Mouse (Mus musculus) intestine, embryonic 15.5 days (tissue): ENCODE data around the gene Rnf123. TPM values are rescaled to one million over a fixed set of nuclear protein-coding genes. Genes with fewer than 3 reads are reported as not detected.

Experiments
- ATAC-seq: fragments of 200-750 bp; cut with Nextera tagmentation; 2 replicates; pipeline ENCODE4 v1.8.0; 2017; ENCODE audit warnings: moderate TSS enrichment, moderate library complexity
- H3K27ac ChIP-seq: fragments of 300-500 bp; sonication (generic); 2 replicates; pipeline ENCODE4 v1.5.1; 2015; ENCODE audit warnings: mild to moderate bottlenecking, inconsistent platforms
- H3K27me3 ChIP-seq: fragments of 300-500 bp; sonication (generic); replicated peaks from 2 replicates; pipeline ENCODE4 v1.6.1; 2015; ENCODE audit warnings: inconsistent platforms
- H3K36me3 ChIP-seq: fragments of 300-500 bp; sonication (generic); 2 replicates; pipeline ENCODE4 v1.6.1; 2015; ENCODE audit warnings: inconsistent platforms
- H3K4me1 ChIP-seq: fragments of 300-500 bp; sonication (generic); replicated peaks from 2 replicates; pipeline ENCODE4 v1.6.1; 2015; ENCODE audit warnings: inconsistent platforms
- H3K4me2 ChIP-seq: fragments of 300-500 bp; sonication (generic); replicated peaks from 2 replicates; pipeline ENCODE4 v1.6.1; 2015; ENCODE audit warnings: mild to moderate bottlenecking, inconsistent platforms
- H3K4me3 ChIP-seq: fragments of 300-500 bp; sonication (generic); replicated peaks from 2 replicates; pipeline ENCODE4 v1.5.1; 2015; ENCODE audit warnings: inconsistent platforms
- H3K9ac ChIP-seq: fragments of 300-500 bp; sonication (generic); 2 replicates; pipeline ENCODE4 v1.6.1; 2015; ENCODE audit warnings: inconsistent platforms
- H3K9me3 ChIP-seq: fragments of 300-500 bp; sonication (generic); 2 replicates; pipeline ENCODE4 v1.6.1; 2016; ENCODE audit warnings: inconsistent platforms
- WGBS: fragments of 180-500 bp; shearing (Covaris S2); methylation state at CpG from one replicate; pipeline ENCODE4 v1.1.7; 2015; 5-methylcytosine and 5-hydroxymethylcytosine counted together
- polyA plus RNA-seq: library from polyadenylated mRNA; unstranded; fragments of >200 nt; fragmentation: Nextera tagmentation; extraction: Ambion mirVana; gene quantifications from 2 replicates; pipeline ENCODE4 v1.2.1, GENCODE M21; 2015

Gene Rnf123
- polyA plus RNA-seq, 1 experiment from 2014 or later: 18.6 TPM

- WGBS: 52% methylated on average over 10 of the region's 10 CpGs
- no peaks in the 10 kb centered on the region for H3K27me3 ChIP-seq
Observed at GRCm38 (mm10) chr9:108095949-108096712, 13.0 kb upstream of the Rnf123 start.

DNA sequence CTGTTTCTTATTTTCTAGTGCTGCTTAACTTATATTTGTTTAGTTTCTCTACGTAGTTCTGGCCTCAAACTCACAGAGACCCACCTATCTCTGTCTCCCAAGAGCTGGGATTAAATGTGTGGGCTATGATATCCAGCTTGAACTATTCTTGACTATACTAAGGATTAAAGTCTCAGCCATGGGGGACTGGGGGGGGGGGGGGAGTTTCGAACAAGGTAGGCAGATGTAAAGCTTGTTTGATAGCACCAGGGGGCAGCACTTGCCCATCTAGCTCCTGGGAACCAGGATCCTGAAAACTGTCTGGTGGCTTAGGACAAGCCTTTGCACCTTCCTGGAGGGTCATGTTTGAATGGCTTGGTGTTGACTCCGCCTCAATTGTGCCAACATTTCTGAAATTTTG, 12.4 kb upstream of the Rnf123 start:
- Histone ChIP-seq H3K9ac (peak overlapping the region; percentile 90), H3K36me3 (peaks cover 11% of the 10 kb centered on the region), H3K9me3 (no peaks in the 10 kb centered on the region), H3K27me3 (no peaks in the 10 kb centered on the region), H3K4me2 (peak overlapping the region; percentile 97), H3K4me1 (peaks cover 24% of the 10 kb centered on the region), H3K27ac (peak overlapping the region; percentile 86; the same call in 1 of the 2 replicates), H3K4me3 (peak overlapping the region; percentile 82)
- 5% methylated on average over 3 of the region's 3 CpGs for WGBS
- 0 out of 2 replicates have a peak, but pooled peaks have one; percentile 12 for ATAC-seq

More at GRCm38 (mm10) chr9:108095949-108096712, 13.0 kb upstream of the Rnf123 start:
- H3K4me2 ChIP-seq: no peak overlapping the region
- H3K9me3 ChIP-seq: no peaks in the 10 kb centered on the region
- H3K4me1 ChIP-seq: peaks cover 24% of the 10 kb centered on the region
- no peak overlapping the region for H3K4me3 ChIP-seq
- no peak for ATAC-seq
- no peak overlapping the region for H3K27ac ChIP-seq
- H3K9ac ChIP-seq: no peak overlapping the region
- peaks cover 10% of the 10 kb centered on the region for H3K36me3 ChIP-seq

DNA sequence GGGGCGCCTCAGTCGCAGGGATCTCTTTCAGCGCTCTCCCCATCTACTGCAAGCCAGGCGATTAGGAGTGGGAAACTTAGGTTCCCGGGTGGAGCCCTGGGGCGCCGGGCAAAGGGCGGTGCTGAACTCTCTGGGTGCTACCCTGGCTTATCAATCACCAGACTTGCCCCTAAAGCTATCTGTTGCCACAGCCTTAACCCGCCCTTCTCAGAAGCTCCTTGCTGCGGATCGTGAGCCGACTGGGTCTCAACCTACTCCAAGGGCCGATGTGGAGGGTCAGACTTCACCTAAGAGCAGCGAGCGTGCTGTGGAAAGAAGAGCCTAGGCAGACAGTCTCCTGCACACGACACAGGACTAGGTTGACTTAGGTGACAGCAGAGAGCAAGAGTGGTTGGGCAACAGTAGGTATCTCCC, 11.9 kb upstream of the Rnf123 start:
- Histone ChIP-seq H3K9ac (peak overlapping the region; percentile 90), H3K4me2 (peak overlapping the region; percentile 97), H3K36me3 (peaks cover 14% of the 10 kb centered on the region), H3K4me1 (peaks cover 24% of the 10 kb centered on the region), H3K27me3 (no peaks in the 10 kb centered on the region), H3K9me3 (no peaks in the 10 kb centered on the region), H3K4me3 (peak overlapping the region; percentile 82), H3K27ac (peak overlapping the region; percentile 86)
- WGBS: under 1% methylated on average over 15 of the region's 16 CpGs
- peak; percentile 77 for ATAC-seq

DNA sequence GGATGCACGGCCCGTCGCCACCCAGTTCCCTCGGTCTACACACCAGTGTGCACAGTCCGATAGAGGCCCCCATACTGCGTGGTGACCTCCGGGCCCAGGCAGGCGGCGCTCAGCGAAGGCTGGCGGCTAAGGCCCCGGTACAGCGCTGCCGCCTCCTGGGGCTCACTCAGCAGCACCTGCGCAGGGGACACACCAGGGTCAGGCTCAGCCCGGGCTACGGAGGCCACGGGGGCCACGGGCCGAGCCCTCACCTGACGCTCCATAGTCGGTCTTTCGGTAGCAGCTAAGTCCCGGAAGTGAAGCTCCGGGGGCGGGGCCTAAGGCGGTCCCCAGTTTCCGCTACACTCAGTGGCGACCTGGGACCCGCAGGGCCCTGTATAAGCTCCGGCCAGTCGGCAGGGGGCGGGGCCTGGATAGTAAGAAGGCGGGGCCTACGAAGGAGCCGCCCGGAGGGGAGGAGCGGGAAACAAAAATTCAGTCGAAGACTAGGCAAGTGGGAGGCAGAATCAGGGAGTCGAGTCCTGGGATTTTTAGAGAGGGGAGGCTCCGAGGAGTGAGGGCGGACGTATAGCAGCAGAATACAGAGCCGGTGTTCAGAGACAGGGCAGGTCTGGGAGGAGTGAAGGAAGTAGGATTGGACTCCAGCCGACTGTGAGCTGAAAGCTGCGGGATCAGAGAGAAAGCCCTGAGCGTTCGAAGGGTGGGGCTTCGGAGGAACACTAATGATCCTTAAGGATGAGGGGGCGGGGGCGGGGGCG, 11.2 kb upstream of the Rnf123 start, which contains the start of gene Apeh:
TSS of gene Apeh (minus strand) at position 423 of the 758 bp plus-strand sequence.
- H3K27me3 ChIP-seq: no peaks in the 10 kb centered on the region
- H3K9me3 ChIP-seq: no peaks in the 10 kb centered on the region
- peak within 1 kb of the TSS; percentile 86 for H3K27ac ChIP-seq
- H3K4me2 ChIP-seq: peak within 1 kb of the TSS; percentile 97
- WGBS: under 1% methylated on average over 52 of the region's 52 CpGs
- peaks cover 20% of the 10 kb centered on the region for H3K36me3 ChIP-seq
- peak within 1 kb of the TSS; percentile 82 for H3K4me3 ChIP-seq
- ATAC-seq: peak; percentile 96
- peaks cover 24% of the 10 kb centered on the region for H3K4me1 ChIP-seq
- H3K9ac ChIP-seq: peak within 1 kb of the TSS; percentile 90

- H3K27ac ChIP-seq: no peak overlapping the region
- peak overlapping the region; percentile 97 for H3K4me2 ChIP-seq
- WGBS: 71% methylated on average over 10 of the region's 10 CpGs
- H3K9ac ChIP-seq: peak overlapping the region; percentile 90
- no peaks in the 10 kb centered on the region for H3K27me3 ChIP-seq
- no peak for ATAC-seq
- H3K9me3 ChIP-seq: no peaks in the 10 kb centered on the region
- peaks cover 22% of the 10 kb centered on the region for H3K36me3 ChIP-seq
- H3K4me1 ChIP-seq: peaks cover 23% of the 10 kb centered on the region
- H3K4me3 ChIP-seq: peak overlapping the region; percentile 82
Observed at GRCm38 (mm10) chr9:108093586-108093985, 10.4 kb upstream of the Rnf123 start.

DNA sequence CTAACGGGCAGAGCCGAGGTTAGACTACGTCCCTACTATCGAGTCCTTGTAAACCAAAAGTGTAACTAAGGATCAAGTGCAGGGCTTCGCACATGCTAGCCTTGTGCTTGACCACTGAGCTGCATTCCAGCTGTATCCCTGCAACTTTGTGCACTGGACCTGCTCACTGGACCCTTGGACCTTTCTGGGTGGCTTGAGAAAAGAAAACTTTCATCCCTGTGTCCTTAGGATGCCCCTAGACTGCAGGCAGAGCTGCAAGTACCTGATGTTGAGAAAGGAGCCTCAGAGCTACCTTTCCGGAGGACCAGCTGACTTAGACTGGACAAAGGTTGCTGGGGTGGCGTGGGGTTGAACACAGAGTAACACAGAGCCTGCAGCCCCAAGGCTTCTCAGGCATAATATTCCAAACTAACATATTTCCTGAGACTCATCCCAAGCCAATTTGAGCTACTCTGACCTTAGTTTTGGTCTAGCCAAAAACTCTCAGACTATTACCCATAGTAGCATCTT, 7.5 kb upstream of the Rnf123 start:
- H3K4me1 ChIP-seq: peaks cover 13% of the 10 kb centered on the region; the same call in 1 of the 2 replicates
- no peak overlapping the region for H3K27ac ChIP-seq
- no peak overlapping the region for H3K4me3 ChIP-seq
- no peak overlapping the region for H3K4me2 ChIP-seq
- H3K9ac ChIP-seq: no peak overlapping the region
- 97% methylated on average over 7 of the region's 7 CpGs for WGBS
- peaks cover 36% of the 10 kb centered on the region for H3K36me3 ChIP-seq
- H3K9me3 ChIP-seq: no peaks in the 10 kb centered on the region
- H3K27me3 ChIP-seq: no peaks in the 10 kb centered on the region
- ATAC-seq: no peak

DNA sequence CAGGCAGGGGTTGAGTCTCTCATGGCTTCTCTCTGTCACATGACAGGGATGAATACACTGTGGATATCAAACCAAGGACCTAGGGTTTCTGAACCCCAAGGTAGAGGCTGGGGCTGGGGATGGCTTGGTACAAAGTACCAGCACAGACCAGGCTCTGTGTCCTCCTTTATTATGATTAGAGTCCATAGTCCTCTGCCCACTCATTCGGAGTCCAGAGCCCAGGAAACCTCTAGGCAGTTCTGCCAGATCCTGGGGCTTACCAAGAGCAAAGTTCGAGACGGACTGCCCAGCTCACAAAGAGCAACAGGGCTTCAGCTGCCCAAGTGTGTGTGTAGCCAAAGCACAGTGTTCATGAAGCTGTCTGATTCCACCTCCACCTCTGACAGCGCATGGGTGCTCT, 2.1 kb upstream of the Rnf123 start:
- Histone ChIP-seq H3K4me1 (peaks cover 7% of the 10 kb centered on the region; the same call in 1 of the 2 replicates), H3K9me3 (no peaks in the 10 kb centered on the region), H3K4me2 (no peak overlapping the region), H3K4me3 (no peak overlapping the region), H3K27me3 (peaks cover 26% of the 10 kb centered on the region), H3K27ac (no peak overlapping the region), H3K36me3 (peaks cover 33% of the 10 kb centered on the region), H3K9ac (no peak overlapping the region)
- ATAC-seq: no peak
- WGBS: 87% methylated on average over 4 of the region's 4 CpGs

DNA sequence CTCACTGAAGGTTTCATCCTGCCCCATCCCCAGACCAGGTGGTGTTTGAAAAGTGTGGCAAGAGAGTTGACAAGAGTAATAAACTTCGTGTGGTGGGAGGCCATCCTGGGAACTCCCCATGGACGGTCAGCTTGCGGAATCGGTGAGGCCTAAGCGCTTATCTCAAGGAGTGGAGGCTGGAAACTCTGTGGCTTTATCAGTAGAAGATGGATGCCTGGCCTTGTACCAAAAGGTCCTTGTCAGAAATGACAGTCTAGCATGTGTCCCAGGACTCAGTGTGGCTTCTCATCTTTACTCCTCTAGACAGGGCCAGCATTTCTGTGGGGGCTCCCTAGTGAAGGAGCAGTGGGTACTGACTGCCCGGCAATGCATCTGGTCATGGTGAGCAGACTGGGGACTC, 415 bp upstream of the Rnf123 start:
- H3K9ac ChIP-seq: no peak overlapping the region
- peaks cover 13% of the 10 kb centered on the region for H3K4me1 ChIP-seq
- H3K36me3 ChIP-seq: peaks cover 24% of the 10 kb centered on the region
- peaks cover 26% of the 10 kb centered on the region for H3K27me3 ChIP-seq
- 68% methylated on average over 6 of the region's 6 CpGs for WGBS
- no peak overlapping the region for H3K27ac ChIP-seq
- H3K4me3 ChIP-seq: no peak overlapping the region
- H3K9me3 ChIP-seq: no peaks in the 10 kb centered on the region
- 0 out of 2 replicates have a peak overlapping the region, but pooled peaks have one; percentile 48 for H3K4me2 ChIP-seq
- ATAC-seq: no peak

DNA sequence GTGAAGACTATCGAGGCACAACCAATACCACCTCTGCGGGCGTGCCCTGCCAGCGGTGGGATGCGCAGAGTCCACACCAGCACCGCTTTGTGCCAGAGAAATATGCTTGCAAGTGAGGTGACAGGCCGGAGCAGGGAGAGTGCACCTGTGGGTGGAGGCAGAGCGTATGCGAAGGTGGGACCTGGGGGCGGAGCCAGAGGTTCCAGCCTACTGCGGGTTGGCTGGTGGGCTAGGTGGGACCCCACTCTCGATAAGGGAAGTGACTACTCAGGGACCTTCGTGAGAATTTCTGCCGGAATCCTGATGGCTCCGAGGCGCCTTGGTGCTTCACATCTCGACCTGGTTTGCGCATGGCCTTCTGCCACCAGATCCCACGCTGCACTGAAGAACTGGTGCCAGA, 597 bp downstream of the Rnf123 start:
- 4% methylated on average over 19 of the region's 19 CpGs for WGBS
- H3K4me3 ChIP-seq: peak overlapping the region; percentile 11; the same call in 1 of the 2 replicates
- peaks cover 22% of the 10 kb centered on the region for H3K36me3 ChIP-seq
- H3K9ac ChIP-seq: no peak overlapping the region; the same call in 1 of the 2 replicates
- H3K9me3 ChIP-seq: no peaks in the 10 kb centered on the region
- peak overlapping the region; percentile 48 for H3K4me2 ChIP-seq
- peaks cover 26% of the 10 kb centered on the region for H3K27me3 ChIP-seq
- H3K27ac ChIP-seq: no peak overlapping the region
- ATAC-seq: peak; percentile 19; the same call in 1 of the 2 replicates
- peaks cover 21% of the 10 kb centered on the region for H3K4me1 ChIP-seq

- Histone ChIP-seq H3K9ac (peak within 1 kb of the TSS; percentile 97), H3K27me3 (peaks cover 26% of the 10 kb centered on the region), H3K27ac (no peak within 1 kb of the TSS), H3K4me3 (peak within 1 kb of the TSS; percentile 87), H3K4me1 (peaks cover 21% of the 10 kb centered on the region), H3K9me3 (no peaks in the 10 kb centered on the region), H3K36me3 (peaks cover 6% of the 10 kb centered on the region; the same call in 1 of the 2 replicates), H3K4me2 (peak within 1 kb of the TSS; percentile 89)
- WGBS: 80% methylated on average over 5 of the region's 5 CpGs
- ATAC-seq: peak; percentile 51; the same call in 1 of the 2 replicates
Observed at GRCm38 (mm10) chr9:108080168-108080567, 3.0 kb downstream of the Rnf123 start, which contains the start of gene Mst1. TSS of gene Mst1 (plus strand) at chr9:108080436.

DNA sequence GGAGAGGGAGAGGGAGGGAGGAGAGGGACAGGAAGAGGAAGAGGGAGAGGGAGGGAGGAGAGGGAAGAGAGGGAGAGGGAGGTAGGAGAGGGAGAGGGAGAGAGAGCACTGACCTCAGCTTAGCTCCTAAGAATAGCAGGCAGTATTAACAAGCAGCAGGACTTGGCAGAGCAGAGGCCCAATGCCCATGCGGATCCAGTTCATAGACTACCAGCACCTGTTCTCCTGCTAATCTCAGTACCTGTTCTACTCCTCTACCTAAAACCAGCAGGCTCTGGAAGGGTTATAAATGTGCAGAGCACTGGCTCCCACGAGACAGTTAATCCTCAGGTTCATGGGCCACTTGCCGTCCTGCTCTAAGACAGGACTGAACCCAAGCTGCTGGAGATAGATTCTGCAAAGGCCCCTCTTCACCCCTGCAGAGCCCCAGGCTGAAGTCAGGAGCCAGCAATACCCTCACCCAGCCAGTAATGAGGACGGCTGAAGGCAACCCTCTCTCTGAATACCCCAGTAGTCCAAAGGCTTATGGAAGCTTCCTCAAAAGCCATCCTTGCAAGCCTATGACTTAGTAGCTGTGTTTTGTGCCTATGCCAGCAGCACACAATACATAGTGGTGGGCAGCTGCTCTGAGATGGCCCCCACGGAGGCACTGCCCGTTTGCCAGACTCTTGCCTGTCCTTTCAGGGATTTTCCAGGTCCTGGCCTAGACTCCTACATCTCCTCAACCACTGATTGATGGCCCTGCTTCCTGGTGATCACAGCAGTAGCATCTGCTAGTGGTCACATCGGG, 9.8 kb downstream of the Rnf123 start:
- 59% methylated on average over 7 of the region's 7 CpGs for WGBS
- no peak overlapping the region for H3K4me3 ChIP-seq
- H3K4me2 ChIP-seq: no peak overlapping the region
- no peak overlapping the region for H3K27ac ChIP-seq
- H3K9ac ChIP-seq: no peak overlapping the region
- no peaks in the 10 kb centered on the region for H3K9me3 ChIP-seq
- ATAC-seq: no peak
- peaks cover 12% of the 10 kb centered on the region for H3K4me1 ChIP-seq
- no peaks in the 10 kb centered on the region for H3K36me3 ChIP-seq
- no peaks in the 10 kb centered on the region for H3K27me3 ChIP-seq
